Mouse (Mus musculus) olfactory bulb, adult 2 months (tissue): ENCODE measurements around the gene Atp1a4.

ENCODE experiments used
- CTCF ChIP-seq: fragments of 200-500 bp; IDR thresholded peaks from 2 replicates; pipeline ENCODE4 v1.5.1; 2012; ENCODE audit warnings: low read depth, mild to moderate bottlenecking, low read length, moderate library complexity; ENCODE audit not compliant: insufficient read depth
- POLR2A ChIP-seq: fragments of 200-500 bp; IDR thresholded peaks from 2 replicates; pipeline ENCODE4 v1.6.1; 2012; ENCODE audit warnings: mild to moderate bottlenecking, low read depth, low read length, moderate library complexity; ENCODE audit not compliant: insufficient read depth

- TF ChIP-seq CTCF (no peak), POLR2A (no peak)
Measured at GRCm38 (mm10) chr1:172200871-172201447, 57.3 kb downstream of the Atp1a4 start.
